Mouse (Mus musculus): ENCODE measurements around the gene Gm20388. TPM values are rescaled to one million over a fixed set of nuclear protein-coding genes. Genes with fewer than 3 reads are reported as not detected.

Gm20388 gene
- polyA plus RNA-seq, 1 experiment = 0.36 TPM

- Histone ChIP-seq H3K36me3 (ENCODE audit: control insufficient read depth) (peaks cover 34% of the 10 kb centered on the region), H3K9me3 (ENCODE audit: control insufficient read depth, low read length) (no peaks in the 10 kb centered on the region), H3K4me3 (replicated peaks) (no peak overlapping the region), H3K27me3 (ENCODE audit: control insufficient read depth) (no peaks in the 10 kb centered on the region), H3K4me1 (ENCODE audit: control insufficient read depth) (no peaks in the 10 kb centered on the region)
- TF ChIP-seq TAL1 (IDR thresholded peaks at IDR 0.05; ENCODE audit: low read length) = no peak
- TF ChIP-seq GATA1 (IDR thresholded peaks at IDR 0.05; ENCODE audit: low read length) = no peak
Measured at GRCm38 (mm10) chr8:119960531-119961104, 50.0 kb downstream of the Gm20388 start.

GRCm38 (mm10) chr8:119964859-119965258, 54.2 kb downstream of the Gm20388 start:
- Histone ChIP-seq H3K4me3 (replicated peaks) (no peak overlapping the region), H3K36me3 (ENCODE audit: control insufficient read depth) (no peaks in the 10 kb centered on the region), H3K4me1 (ENCODE audit: control insufficient read depth) (no peaks in the 10 kb centered on the region), H3K27me3 (ENCODE audit: control insufficient read depth) (no peaks in the 10 kb centered on the region), H3K9me3 (ENCODE audit: control insufficient read depth, low read length) (peaks cover 8% of the 10 kb centered on the region)
- TF ChIP-seq GATA1 (IDR thresholded peaks at IDR 0.05; ENCODE audit: low read length) = no peak
- TF ChIP-seq TAL1 (IDR thresholded peaks at IDR 0.05; ENCODE audit: low read length) = no peak

GRCm38 (mm10) chr8:119967435-119967834, 56.8 kb downstream of the Gm20388 start:
- TF ChIP-seq TAL1 (IDR thresholded peaks at IDR 0.05; ENCODE audit: low read length) (no peak), GATA1 (IDR thresholded peaks at IDR 0.05; ENCODE audit: low read length) (no peak)
- no peaks in the 10 kb centered on the region for H3K4me1 ChIP-seq (ENCODE audit: control insufficient read depth)
- H3K9me3 ChIP-seq (ENCODE audit: control insufficient read depth, low read length) = peaks cover 8% of the 10 kb centered on the region
- H3K36me3 ChIP-seq (ENCODE audit: control insufficient read depth) = no peaks in the 10 kb centered on the region
- no peaks in the 10 kb centered on the region; the same call in 1 of the 2 replicates for H3K27me3 ChIP-seq (ENCODE audit: control insufficient read depth)
- H3K4me3 ChIP-seq (replicated peaks) = no peak overlapping the region

- peaks cover 8% of the 10 kb centered on the region for H3K9me3 ChIP-seq (ENCODE audit: control insufficient read depth, low read length)
- no peaks in the 10 kb centered on the region; the same call in 1 of the 2 replicates for H3K27me3 ChIP-seq (ENCODE audit: control insufficient read depth)
- TF ChIP-seq GATA1 (IDR thresholded peaks at IDR 0.05; ENCODE audit: low read length) (no peak), TAL1 (IDR thresholded peaks at IDR 0.05; ENCODE audit: low read length) (no peak)
- no peaks in the 10 kb centered on the region for H3K36me3 ChIP-seq (ENCODE audit: control insufficient read depth)
- no peak overlapping the region for H3K4me3 ChIP-seq (replicated peaks)
- no peaks in the 10 kb centered on the region for H3K4me1 ChIP-seq (ENCODE audit: control insufficient read depth)
Measured at GRCm38 (mm10) chr8:119970169-119970568, 59.5 kb downstream of the Gm20388 start.

- Histone ChIP-seq H3K36me3 (ENCODE audit: control insufficient read depth) (no peaks in the 10 kb centered on the region), H3K9me3 (ENCODE audit: control insufficient read depth, low read length) (peaks cover 3% of the 10 kb centered on the region), H3K4me3 (replicated peaks) (no peak overlapping the region), H3K27me3 (ENCODE audit: control insufficient read depth) (no peaks in the 10 kb centered on the region; the same call in 1 of the 2 replicates), H3K4me1 (ENCODE audit: control insufficient read depth) (no peaks in the 10 kb centered on the region)
- TF ChIP-seq TAL1 (IDR thresholded peaks at IDR 0.05; ENCODE audit: low read length) (no peak), GATA1 (IDR thresholded peaks at IDR 0.05; ENCODE audit: low read length) (no peak)
Measured at GRCm38 (mm10) chr8:119972558-119972957, 61.9 kb downstream of the Gm20388 start.

- H3K4me3 ChIP-seq (replicated peaks) = no peak overlapping the region
Measured at GRCm38 (mm10) chr8:119978770-119979381, 68.2 kb downstream of the Gm20388 start.

GRCm38 (mm10) chr8:119981253-119981652, 70.6 kb downstream of the Gm20388 start:
- Histone ChIP-seq H3K9me3 (ENCODE audit: control insufficient read depth, low read length) (no peaks in the 10 kb centered on the region), H3K4me1 (ENCODE audit: control insufficient read depth) (peaks cover 5% of the 10 kb centered on the region), H3K36me3 (ENCODE audit: control insufficient read depth) (no peaks in the 10 kb centered on the region), H3K4me3 (replicated peaks) (no peak overlapping the region), H3K27me3 (ENCODE audit: control insufficient read depth) (no peaks in the 10 kb centered on the region; the same call in 1 of the 2 replicates)
- TF ChIP-seq GATA1 (IDR thresholded peaks at IDR 0.05; ENCODE audit: low read length) = no peak
- TF ChIP-seq TAL1 (IDR thresholded peaks at IDR 0.05; ENCODE audit: low read length) = no peak

More at GRCm38 (mm10) chr8:119978770-119979381, 68.2 kb downstream of the Gm20388 start:
- H3K27me3 ChIP-seq (ENCODE audit: control insufficient read depth) = no peaks in the 10 kb centered on the region; the same call in 1 of the 2 replicates
- no peaks in the 10 kb centered on the region for H3K9me3 ChIP-seq (ENCODE audit: control insufficient read depth, low read length)
- H3K4me1 ChIP-seq (ENCODE audit: control insufficient read depth) = peaks cover 5% of the 10 kb centered on the region
- TF ChIP-seq GATA1 (IDR thresholded peaks at IDR 0.05; ENCODE audit: low read length) (no peak), TAL1 (IDR thresholded peaks at IDR 0.05; ENCODE audit: low read length) (no peak)
- no peaks in the 10 kb centered on the region for H3K36me3 ChIP-seq (ENCODE audit: control insufficient read depth)

- H3K36me3 ChIP-seq (ENCODE audit: control insufficient read depth) = no peaks in the 10 kb centered on the region
- no peak overlapping the region for H3K4me3 ChIP-seq (replicated peaks)
- H3K4me1 ChIP-seq (ENCODE audit: control insufficient read depth) = peaks cover 5% of the 10 kb centered on the region
- no peak for TF ChIP-seq GATA1 (IDR thresholded peaks at IDR 0.05; ENCODE audit: low read length)
- no peak for TF ChIP-seq TAL1 (IDR thresholded peaks at IDR 0.05; ENCODE audit: low read length)
- no peaks in the 10 kb centered on the region for H3K9me3 ChIP-seq (ENCODE audit: control insufficient read depth, low read length)
- H3K27me3 ChIP-seq (ENCODE audit: control insufficient read depth) = no peaks in the 10 kb centered on the region; the same call in 1 of the 2 replicates
Measured at GRCm38 (mm10) chr8:119984085-119984484, 73.4 kb downstream of the Gm20388 start.

- TF ChIP-seq TAL1 (IDR thresholded peaks at IDR 0.05; ENCODE audit: low read length) (no peak), GATA1 (IDR thresholded peaks at IDR 0.05; ENCODE audit: low read length) (no peak)
- Histone ChIP-seq H3K9me3 (ENCODE audit: control insufficient read depth, low read length) (no peaks in the 10 kb centered on the region), H3K27me3 (ENCODE audit: control insufficient read depth) (peaks cover 5% of the 10 kb centered on the region), H3K4me1 (ENCODE audit: control insufficient read depth) (peaks cover 2% of the 10 kb centered on the region), H3K36me3 (ENCODE audit: control insufficient read depth) (no peaks in the 10 kb centered on the region), H3K4me3 (replicated peaks) (no peak overlapping the region)
Measured at GRCm38 (mm10) chr8:119986174-119986573, 75.5 kb downstream of the Gm20388 start.

All from erythroblast, embryonic 14.5 days (primary cell).